Mouse (Mus musculus): ENCODE measurements around the gene Nmnat2. TPM values are rescaled to one million over a fixed set of nuclear protein-coding genes. Genes with fewer than 3 reads are reported as not detected.

Nmnat2 gene
- polyA plus RNA-seq, 1 experiment from 2014 or later, result 11.7 TPM

GRCm38 (mm10) chr1:153140265-153140664 is 185.5 kb downstream of the Nmnat2 start:
- no peaks in the 10 kb centered on the region for H3K27me3 ChIP-seq (ENCODE audit: control insufficient read depth, insufficient read depth, low read length)
- no peaks in the 10 kb centered on the region for H3K4me1 ChIP-seq (replicated peaks; ENCODE audit: control insufficient read depth, insufficient read depth, low read length)
- H3K9ac ChIP-seq (ENCODE audit: low read length), result no peak overlapping the region
- no peak overlapping the region for H3K4me2 ChIP-seq (ENCODE audit: low read depth, low read length, severe bottlenecking)
- no peak overlapping the region for H3K4me3 ChIP-seq (ENCODE audit: low read depth, low read length)
- no peaks in the 10 kb centered on the region for H3K36me3 ChIP-seq (ENCODE audit: control insufficient read depth, insufficient read depth, low read length)
- ATAC-seq (replicated peaks; ENCODE audit: low FRiP score) (no peak), DNase-seq (ENCODE audit: low spot score) (no peak)
- 85% methylated on average over 11 of the region's 11 CpGs for WGBS
- H3K27ac ChIP-seq (ENCODE audit: low read depth, low read length), result no peak overlapping the region
- H3K9me3 ChIP-seq (ENCODE audit: control insufficient read depth, low read length), result no peaks in the 10 kb centered on the region

DNA sequence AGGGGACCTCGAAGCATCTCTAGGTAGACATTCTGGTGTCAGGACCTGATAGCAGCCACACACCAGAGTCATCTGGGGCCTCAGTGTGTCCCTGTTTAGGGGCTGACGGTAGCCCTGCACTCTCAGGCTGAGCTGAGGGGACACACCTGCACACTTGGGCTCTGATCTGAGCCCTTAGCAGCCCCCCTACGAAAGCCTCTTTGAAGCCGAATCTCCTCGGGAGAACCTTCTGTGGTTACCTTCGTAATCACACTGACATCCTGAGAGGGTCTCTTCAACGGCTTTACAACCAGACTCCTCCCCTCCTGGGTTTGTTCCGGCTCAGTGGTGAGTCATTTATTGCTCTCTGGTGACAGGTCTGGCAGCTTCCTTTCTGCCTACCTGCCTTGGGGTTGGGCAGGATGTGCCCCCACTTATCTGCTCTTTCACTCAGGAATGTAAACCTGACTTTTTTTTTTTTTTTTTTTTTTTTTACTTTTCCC is 186.0 kb downstream of the Nmnat2 start:
- no peaks in the 10 kb centered on the region for H3K4me1 ChIP-seq (replicated peaks; ENCODE audit: control insufficient read depth, insufficient read depth, low read length)
- no peak overlapping the region for H3K9ac ChIP-seq (ENCODE audit: low read length)
- ATAC-seq (replicated peaks; ENCODE audit: low FRiP score) (no peak), DNase-seq (ENCODE audit: low spot score) (no peak)
- H3K9me3 ChIP-seq (ENCODE audit: control insufficient read depth, low read length), result no peaks in the 10 kb centered on the region
- no peak overlapping the region for H3K4me3 ChIP-seq (ENCODE audit: low read depth, low read length)
- no peaks in the 10 kb centered on the region for H3K36me3 ChIP-seq (ENCODE audit: control insufficient read depth, insufficient read depth, low read length)
- no peak overlapping the region for H3K27ac ChIP-seq (ENCODE audit: low read depth, low read length)
- no peaks in the 10 kb centered on the region for H3K27me3 ChIP-seq (ENCODE audit: control insufficient read depth, insufficient read depth, low read length)
- 44% methylated on average over 8 of the region's 8 CpGs for WGBS
- no peak overlapping the region for H3K4me2 ChIP-seq (ENCODE audit: low read depth, low read length, severe bottlenecking)

DNA sequence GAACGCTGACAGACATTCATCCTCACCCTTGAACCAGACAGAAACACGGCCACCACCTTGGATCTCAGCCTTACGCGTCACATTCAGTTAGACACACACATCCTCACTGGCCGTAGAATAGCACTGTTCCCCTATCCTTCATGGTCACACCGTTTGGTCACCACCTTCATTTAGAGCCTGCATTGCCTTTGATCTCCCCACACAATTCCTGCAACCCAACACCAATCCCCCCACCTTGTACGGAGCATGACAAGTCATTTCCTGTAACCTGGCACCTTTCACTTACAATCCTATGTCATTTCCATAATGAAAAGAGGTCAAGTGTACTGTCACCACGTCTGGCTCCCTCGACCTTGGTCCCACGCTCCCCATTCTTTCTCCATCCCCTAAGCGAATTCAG is 189.2 kb downstream of the Nmnat2 start:
- Histone ChIP-seq H3K27me3 (ENCODE audit: control insufficient read depth, insufficient read depth, low read length) (no peaks in the 10 kb centered on the region), H3K9ac (ENCODE audit: low read length) (no peak overlapping the region), H3K9me3 (ENCODE audit: control insufficient read depth, low read length) (no peaks in the 10 kb centered on the region), H3K4me3 (ENCODE audit: low read depth, low read length) (no peak overlapping the region), H3K36me3 (ENCODE audit: control insufficient read depth, insufficient read depth, low read length) (no peaks in the 10 kb centered on the region), H3K4me1 (replicated peaks; ENCODE audit: control insufficient read depth, insufficient read depth, low read length) (no peaks in the 10 kb centered on the region; the same call in 1 of the 2 replicates), H3K27ac (ENCODE audit: low read depth, low read length) (no peak overlapping the region), H3K4me2 (ENCODE audit: low read depth, low read length, severe bottlenecking) (no peak overlapping the region)
- ATAC-seq (replicated peaks; ENCODE audit: low FRiP score), result no peak
- 83% methylated on average over 11 of the region's 11 CpGs for WGBS
- no peak for DNase-seq (ENCODE audit: low spot score)

- Histone ChIP-seq H3K36me3 (ENCODE audit: control insufficient read depth, insufficient read depth, low read length) (no peaks in the 10 kb centered on the region), H3K27ac (ENCODE audit: low read depth, low read length) (no peak overlapping the region), H3K9ac (ENCODE audit: low read length) (no peak overlapping the region), H3K4me2 (ENCODE audit: low read depth, low read length, severe bottlenecking) (no peak overlapping the region), H3K9me3 (ENCODE audit: control insufficient read depth, low read length) (no peaks in the 10 kb centered on the region), H3K4me1 (replicated peaks; ENCODE audit: control insufficient read depth, insufficient read depth, low read length) (no peaks in the 10 kb centered on the region; the same call in 1 of the 2 replicates), H3K4me3 (ENCODE audit: low read depth, low read length) (no peak overlapping the region), H3K27me3 (ENCODE audit: control insufficient read depth, insufficient read depth, low read length) (no peaks in the 10 kb centered on the region)
- DNase-seq (ENCODE audit: low spot score) (no peak), ATAC-seq (replicated peaks; ENCODE audit: low FRiP score) (no peak)
- 85% methylated on average over 5 of the region's 5 CpGs for WGBS
These were observed 191.0 kb downstream of the Nmnat2 start for GRCm38 (mm10) chr1:153145791-153146190.

- H3K4me2 ChIP-seq (ENCODE audit: low read depth, low read length, severe bottlenecking), result no peak overlapping the region
- no peak overlapping the region for H3K9ac ChIP-seq (ENCODE audit: low read length)
- H3K27me3 ChIP-seq (ENCODE audit: control insufficient read depth, insufficient read depth, low read length), result no peaks in the 10 kb centered on the region
- no peaks in the 10 kb centered on the region for H3K36me3 ChIP-seq (ENCODE audit: control insufficient read depth, insufficient read depth, low read length)
- DNase-seq (ENCODE audit: low spot score), result no peak
- no peaks in the 10 kb centered on the region for H3K9me3 ChIP-seq (ENCODE audit: control insufficient read depth, low read length)
- WGBS, result 86% methylated on average over 7 of the region's 7 CpGs
- no peak for ATAC-seq (replicated peaks; ENCODE audit: low FRiP score)
- H3K4me1 ChIP-seq (replicated peaks; ENCODE audit: control insufficient read depth, insufficient read depth, low read length), result no peaks in the 10 kb centered on the region
- no peak overlapping the region for H3K27ac ChIP-seq (ENCODE audit: low read depth, low read length)
- H3K4me3 ChIP-seq (ENCODE audit: low read depth, low read length), result no peak overlapping the region
These were observed 197.8 kb downstream of the Nmnat2 start for GRCm38 (mm10) chr1:153152594-153152993.

- Histone ChIP-seq H3K27ac (ENCODE audit: low read depth, low read length) (no peak overlapping the region), H3K27me3 (ENCODE audit: control insufficient read depth, insufficient read depth, low read length) (no peaks in the 10 kb centered on the region), H3K4me3 (ENCODE audit: low read depth, low read length) (no peak overlapping the region), H3K9ac (ENCODE audit: low read length) (no peak overlapping the region), H3K36me3 (ENCODE audit: control insufficient read depth, insufficient read depth, low read length) (no peaks in the 10 kb centered on the region), H3K9me3 (ENCODE audit: control insufficient read depth, low read length) (no peaks in the 10 kb centered on the region), H3K4me1 (replicated peaks; ENCODE audit: control insufficient read depth, insufficient read depth, low read length) (no peaks in the 10 kb centered on the region), H3K4me2 (ENCODE audit: low read depth, low read length, severe bottlenecking) (no peak overlapping the region)
- no peak for DNase-seq (ENCODE audit: low spot score)
- 78% methylated on average over 10 of the region's 10 CpGs for WGBS
- ATAC-seq (replicated peaks; ENCODE audit: low FRiP score), result no peak
These were observed 198.9 kb downstream of the Nmnat2 start for GRCm38 (mm10) chr1:153153619-153154137.

DNA sequence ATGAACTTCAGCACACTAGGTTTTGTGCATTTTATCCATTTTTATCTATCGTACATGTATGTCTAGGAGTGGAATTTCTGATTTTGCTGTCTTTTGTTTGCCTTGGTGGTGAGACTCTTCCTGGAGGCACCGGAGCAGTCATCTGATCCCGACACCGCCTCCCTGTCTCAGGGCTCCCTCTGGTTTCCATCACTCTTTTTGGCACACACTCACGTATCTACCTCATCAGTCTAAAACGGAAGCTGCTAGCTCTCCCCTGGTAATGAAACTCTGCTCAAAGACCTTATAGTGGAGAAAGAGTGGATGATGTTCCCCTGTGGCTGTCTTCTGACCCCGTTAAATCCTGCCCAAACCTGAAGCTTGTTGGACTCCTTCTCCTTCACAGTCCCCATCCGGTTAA is 200.6 kb downstream of the Nmnat2 start:
- Histone ChIP-seq H3K4me3 (ENCODE audit: low read depth, low read length) (no peak overlapping the region), H3K27ac (ENCODE audit: low read depth, low read length) (no peak overlapping the region)

DNA sequence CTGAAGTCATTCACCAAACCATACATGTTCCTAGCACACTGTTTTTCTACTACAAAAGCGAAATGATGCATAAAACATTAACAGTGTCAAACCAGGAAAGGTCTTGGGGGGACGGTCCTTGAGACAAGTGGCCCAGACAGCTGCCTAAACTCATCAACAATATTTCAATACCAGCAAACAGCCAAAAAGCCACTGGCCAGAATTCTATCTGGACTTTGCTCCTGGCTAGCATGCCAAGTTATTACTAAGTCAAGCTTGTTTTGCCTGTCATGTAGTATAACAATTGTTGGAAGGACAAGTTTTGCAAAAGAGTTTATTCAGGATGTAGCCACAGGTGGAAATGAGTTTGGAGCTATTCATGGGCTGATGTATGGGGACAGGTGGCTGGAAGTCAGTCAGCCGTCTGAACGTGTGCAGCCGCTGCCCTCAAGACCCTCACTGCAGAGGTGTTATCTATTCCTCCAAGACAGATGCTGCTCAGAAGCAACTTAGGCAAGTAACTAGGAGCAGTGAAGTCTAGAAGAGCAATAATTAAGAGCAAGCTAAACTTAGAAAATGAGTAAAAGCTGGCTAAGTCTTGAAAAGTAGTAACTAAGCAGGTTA is 202.3 kb downstream of the Nmnat2 start:
- no peak overlapping the region for H3K9ac ChIP-seq (ENCODE audit: low read length)
- H3K27ac ChIP-seq (ENCODE audit: low read depth, low read length), result no peak overlapping the region
- DNase-seq (ENCODE audit: low spot score) (no peak), ATAC-seq (replicated peaks; ENCODE audit: low FRiP score) (no peak)
- H3K27me3 ChIP-seq (ENCODE audit: control insufficient read depth, insufficient read depth, low read length), result no peaks in the 10 kb centered on the region
- H3K4me2 ChIP-seq (ENCODE audit: low read depth, low read length, severe bottlenecking), result no peak overlapping the region
- no peaks in the 10 kb centered on the region for H3K36me3 ChIP-seq (ENCODE audit: control insufficient read depth, insufficient read depth, low read length)
- H3K4me3 ChIP-seq (ENCODE audit: low read depth, low read length), result no peak overlapping the region
- H3K4me1 ChIP-seq (replicated peaks; ENCODE audit: control insufficient read depth, insufficient read depth, low read length), result no peaks in the 10 kb centered on the region
- H3K9me3 ChIP-seq (ENCODE audit: control insufficient read depth, low read length), result no peaks in the 10 kb centered on the region
- WGBS, result 91% methylated on average over 5 of the region's 5 CpGs

More for the DNA sequence above, 200.6 kb downstream of the Nmnat2 start:
- H3K36me3 ChIP-seq (ENCODE audit: control insufficient read depth, insufficient read depth, low read length), result no peaks in the 10 kb centered on the region
- H3K27me3 ChIP-seq (ENCODE audit: control insufficient read depth, insufficient read depth, low read length), result no peaks in the 10 kb centered on the region
- WGBS, result 87% methylated on average over 8 of the region's 8 CpGs
- H3K9ac ChIP-seq (ENCODE audit: low read length), result no peak overlapping the region
- DNase-seq (ENCODE audit: low spot score), result no peak
- no peaks in the 10 kb centered on the region for H3K4me1 ChIP-seq (replicated peaks; ENCODE audit: control insufficient read depth, insufficient read depth, low read length)
- ATAC-seq (replicated peaks; ENCODE audit: low FRiP score), result no peak
- no peak overlapping the region for H3K4me2 ChIP-seq (ENCODE audit: low read depth, low read length, severe bottlenecking)
- no peaks in the 10 kb centered on the region for H3K9me3 ChIP-seq (ENCODE audit: control insufficient read depth, low read length)

DNA sequence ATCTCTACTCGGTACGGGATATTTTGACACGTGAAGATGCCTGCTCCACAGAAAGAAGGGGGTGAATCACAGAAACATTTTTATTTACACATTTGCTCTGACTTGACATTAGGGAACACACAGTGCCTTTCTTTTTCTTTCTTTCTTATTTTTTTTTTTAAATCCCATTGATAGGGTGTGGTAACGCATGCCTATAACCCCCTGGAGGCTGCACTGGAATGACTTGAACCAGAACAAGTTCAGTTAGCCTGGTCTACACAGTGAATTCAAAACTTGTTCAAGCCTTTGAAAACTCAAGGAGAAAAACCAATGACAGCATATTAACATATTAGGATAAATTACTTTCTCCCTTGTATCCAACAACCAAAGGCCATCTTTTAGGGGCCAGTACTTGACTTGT is 204.3 kb downstream of the Nmnat2 start:
- Histone ChIP-seq H3K9me3 (ENCODE audit: control insufficient read depth, low read length) (no peaks in the 10 kb centered on the region), H3K4me1 (replicated peaks; ENCODE audit: control insufficient read depth, insufficient read depth, low read length) (no peaks in the 10 kb centered on the region), H3K27ac (ENCODE audit: low read depth, low read length) (no peak overlapping the region), H3K9ac (ENCODE audit: low read length) (no peak overlapping the region), H3K36me3 (ENCODE audit: control insufficient read depth, insufficient read depth, low read length) (no peaks in the 10 kb centered on the region), H3K27me3 (ENCODE audit: control insufficient read depth, insufficient read depth, low read length) (no peaks in the 10 kb centered on the region), H3K4me3 (ENCODE audit: low read depth, low read length) (no peak overlapping the region), H3K4me2 (ENCODE audit: low read depth, low read length, severe bottlenecking) (no peak overlapping the region)
- DNase-seq (ENCODE audit: low spot score) (no peak), ATAC-seq (replicated peaks; ENCODE audit: low FRiP score) (no peak)
- 90% methylated on average over 4 of the region's 4 CpGs for WGBS

All from forebrain, embryonic 11.5 days (tissue).